Mouse (Mus musculus): ENCODE results near the gene Spred1. TPM values are rescaled to one million over a fixed set of nuclear protein-coding genes. Genes with fewer than 3 reads are reported as not detected.

Gene Spred1
- polyA plus RNA-seq, 1 experiment, result 1.8 TPM

GRCm38 (mm10) chr2:117172981-117173380 lies 51.8 kb downstream of the Spred1 start:
- no peak for DNase-seq (ENCODE audit: low read depth, low spot score)
- 76% methylated on average over 4 of the region's 4 CpGs for WGBS

- DNase-seq (ENCODE audit: low read depth, low spot score), result no peak
- 83% methylated on average over 4 of the region's 4 CpGs for WGBS
These were observed 54.9 kb downstream of the Spred1 start for GRCm38 (mm10) chr2:117176066-117176465.

- no peak for DNase-seq (ENCODE audit: low read depth, low spot score)
- 67% methylated on average over 4 of the region's 4 CpGs for WGBS
These were observed 55.8 kb downstream of the Spred1 start for GRCm38 (mm10) chr2:117176937-117177336.

GRCm38 (mm10) chr2:117180250-117180885 lies 59.2 kb downstream of the Spred1 start:
- 39% methylated on average over 7 of the region's 7 CpGs for WGBS
- DNase-seq (ENCODE audit: low read depth, low spot score), result peak; percentile 40

DNA sequence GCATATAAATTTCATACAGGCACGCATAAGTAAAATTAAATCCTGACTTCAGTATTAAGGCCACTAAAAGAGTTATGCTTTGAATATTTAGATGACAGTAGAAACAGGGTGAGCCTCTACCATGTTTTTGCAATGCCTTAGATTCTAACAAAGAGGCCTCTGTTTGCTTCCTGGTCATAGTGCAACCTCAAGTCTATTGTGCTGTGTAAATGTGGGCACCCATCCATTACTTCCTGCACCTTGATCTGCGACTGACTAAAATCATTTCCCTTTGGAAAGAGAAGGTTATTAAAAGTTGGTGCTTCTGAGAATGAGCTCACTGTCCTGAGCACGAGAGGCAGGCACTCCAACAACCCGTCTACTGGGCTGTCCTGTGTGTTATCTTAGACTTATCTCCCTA lies 64.4 kb downstream of the Spred1 start:
- 28% methylated on average over 4 of the region's 4 CpGs for WGBS
- DNase-seq (ENCODE audit: low read depth, low spot score), result peak; percentile 54

GRCm38 (mm10) chr2:117190915-117191314 lies 69.7 kb downstream of the Spred1 start:
- DNase-seq (ENCODE audit: low read depth, low spot score), result no peak

DNA sequence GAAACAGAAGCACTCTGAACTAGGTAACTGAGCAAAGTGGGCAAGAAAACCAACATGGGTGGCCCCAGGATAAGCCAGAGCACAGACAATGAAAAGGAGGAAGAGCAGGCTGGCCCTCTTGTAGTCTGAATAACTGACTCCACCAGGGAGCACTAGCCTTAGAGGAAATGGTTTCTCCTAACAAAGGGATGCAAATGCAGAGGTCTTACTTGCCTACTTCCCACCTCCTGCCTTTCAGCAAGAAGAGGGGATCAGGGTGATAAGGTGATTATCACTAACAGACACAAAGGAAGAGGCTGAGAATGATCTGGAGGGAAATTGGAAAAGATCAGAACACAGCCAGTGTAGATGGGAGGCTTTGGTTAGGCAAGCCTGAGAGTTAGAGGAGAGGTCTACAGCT lies 73.1 kb downstream of the Spred1 start:
- DNase-seq (ENCODE audit: low read depth, low spot score), result no peak

- no peak for DNase-seq (ENCODE audit: low read depth, low spot score)
- 42% methylated on average over 2 of the region's 2 CpGs for WGBS
These were observed 74.0 kb downstream of the Spred1 start for GRCm38 (mm10) chr2:117195151-117195550.

DNA sequence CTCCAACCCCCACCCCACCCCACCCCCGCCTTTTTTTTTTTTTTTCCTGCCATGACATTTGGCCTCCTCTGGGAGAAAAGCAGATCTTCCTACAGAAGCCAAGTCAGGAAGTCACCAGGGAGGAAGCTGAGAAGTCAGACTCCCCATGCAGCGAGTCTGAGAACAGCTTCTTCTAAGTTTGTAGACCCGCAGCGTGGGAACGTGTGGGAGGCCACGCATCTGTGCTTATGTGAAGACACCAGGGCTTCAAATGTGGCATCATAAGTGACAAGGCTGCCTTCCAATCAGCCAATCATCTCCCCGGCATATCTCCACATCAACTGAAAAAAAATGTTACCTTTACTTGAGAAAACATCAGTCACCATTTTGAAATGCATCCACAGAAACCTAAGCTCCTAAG lies 74.4 kb downstream of the Spred1 start:
- 63% methylated on average over 7 of the region's 7 CpGs for WGBS
- DNase-seq (ENCODE audit: low read depth, low spot score), result no peak

DNA sequence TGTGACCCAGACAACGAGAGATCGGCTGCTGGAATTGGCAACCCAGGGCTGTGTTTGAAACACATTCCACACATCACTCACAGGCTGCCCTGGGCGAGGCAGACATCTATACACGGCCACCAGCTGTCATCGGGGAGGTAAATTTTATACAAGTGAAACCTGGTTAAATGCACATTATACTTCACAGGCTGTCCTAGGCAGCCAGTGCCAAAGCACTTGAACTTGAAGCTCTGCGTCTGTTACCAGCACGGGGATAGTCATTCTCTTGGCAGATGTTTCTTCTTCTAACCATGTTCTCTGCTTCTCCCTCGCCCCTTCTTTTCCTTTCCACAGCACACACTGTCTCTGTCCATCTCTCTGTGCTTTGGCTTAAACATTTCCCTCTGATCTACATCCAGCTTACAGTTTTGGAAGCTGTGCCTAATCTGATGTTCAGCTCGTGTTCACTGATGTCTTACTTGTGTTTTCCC lies 79.7 kb downstream of the Spred1 start:
- WGBS, result 38% methylated on average over 9 of the region's 9 CpGs
- DNase-seq (ENCODE audit: low read depth, low spot score), result no peak

- no peak for DNase-seq (ENCODE audit: low read depth, low spot score)
- 55% methylated on average over 5 of the region's 5 CpGs for WGBS
These were observed 82.2 kb downstream of the Spred1 start for GRCm38 (mm10) chr2:117203350-117203749.

DNA sequence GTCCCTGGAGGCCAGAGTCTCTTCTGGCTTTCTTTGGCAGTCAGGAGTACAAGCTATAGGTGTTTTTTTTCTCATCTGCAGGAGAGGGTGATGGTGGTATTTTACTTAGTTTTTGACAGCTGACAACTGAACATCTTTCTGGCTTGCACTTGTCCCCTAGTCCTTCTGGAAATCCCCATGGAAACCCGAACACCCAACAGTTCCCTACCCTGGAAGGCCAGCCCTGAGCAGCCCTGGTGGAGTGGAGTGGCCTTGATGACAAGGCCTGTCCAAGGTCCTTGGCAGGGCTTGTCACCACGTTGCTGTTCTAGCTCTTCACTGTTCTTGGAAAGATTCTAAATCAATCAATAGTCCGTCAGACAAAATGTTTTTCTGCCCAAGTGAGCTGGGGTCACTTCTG lies 83.4 kb downstream of the Spred1 start:
- no peak for DNase-seq (ENCODE audit: low read depth, low spot score)

DNA sequence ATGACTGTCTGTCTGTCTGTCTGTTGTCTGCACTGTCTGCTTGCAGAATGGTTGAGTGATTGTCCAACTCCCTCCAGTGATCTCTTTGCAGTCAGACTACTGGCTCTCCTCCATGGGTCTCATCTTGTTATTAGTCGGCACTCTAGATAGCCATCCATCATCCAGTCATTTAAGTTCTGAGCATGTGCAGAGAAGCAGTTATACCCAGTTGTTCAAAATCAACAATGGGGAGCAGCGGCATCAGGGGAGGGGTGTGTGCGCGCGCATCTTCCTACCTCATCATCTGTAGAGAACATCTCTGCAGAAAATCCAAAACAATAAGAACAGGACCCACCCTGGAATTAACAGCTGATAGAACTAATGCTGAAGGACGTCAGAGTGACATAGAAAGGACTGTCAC lies 83.9 kb downstream of the Spred1 start:
- 89% methylated on average over 6 of the region's 6 CpGs for WGBS
- no peak for DNase-seq (ENCODE audit: low read depth, low spot score)

More for the DNA sequence above, 83.4 kb downstream of the Spred1 start:
- WGBS, result 60% methylated on average over 3 of the region's 3 CpGs

DNA sequence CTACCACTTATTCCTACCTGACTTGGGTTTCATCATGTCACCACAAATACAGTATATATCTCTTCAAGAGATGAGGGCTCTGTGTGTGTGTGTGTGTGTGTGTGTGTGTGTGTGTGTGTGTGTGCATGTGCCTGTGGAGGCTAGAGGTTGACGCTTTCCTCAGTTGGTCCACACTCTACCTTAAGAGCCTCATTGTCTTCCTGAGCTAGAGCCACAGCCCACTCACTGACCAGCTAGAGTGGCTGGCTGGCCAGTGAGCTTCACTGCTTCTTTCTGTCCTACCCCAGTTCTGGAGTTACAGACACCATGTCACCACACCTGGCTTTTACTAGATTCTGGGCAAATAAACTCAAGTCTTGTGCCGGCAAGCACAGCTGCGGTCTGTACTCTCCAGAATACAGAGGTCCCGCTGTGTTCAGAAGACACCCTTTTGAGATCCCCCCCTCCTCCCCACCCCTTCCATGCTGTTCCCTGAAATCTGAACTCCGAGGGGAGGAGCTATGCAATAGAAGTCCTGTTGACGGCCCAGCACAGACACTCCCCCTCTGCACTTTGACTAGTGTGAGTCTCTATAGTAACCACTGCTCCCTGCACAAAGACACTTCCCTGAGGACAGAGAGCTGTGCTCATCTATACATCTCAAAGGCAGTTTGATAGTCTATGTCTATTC lies 89.4 kb downstream of the Spred1 start:
- DNase-seq (ENCODE audit: low read depth, low spot score), result no peak
- 4% methylated on average over 6 of the region's 6 CpGs for WGBS

DNA sequence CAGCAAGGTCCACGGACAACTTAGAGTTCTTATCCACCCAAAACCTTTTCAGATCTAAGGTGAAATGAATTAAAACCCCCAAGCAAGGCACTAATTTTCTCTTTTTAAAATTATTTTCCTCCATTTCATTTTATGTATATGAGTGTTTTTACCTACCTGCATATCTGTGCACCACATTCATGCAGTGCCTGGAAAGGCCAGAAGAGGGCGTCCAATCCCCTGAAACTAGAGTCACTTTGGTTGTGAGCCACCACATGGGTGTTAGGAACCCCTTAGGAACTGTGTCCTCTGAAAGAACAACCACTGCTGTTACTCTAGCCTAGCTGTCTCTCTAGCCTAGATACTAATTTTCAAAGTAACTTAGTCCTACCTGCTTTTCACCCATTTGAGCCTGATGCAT lies 95.0 kb downstream of the Spred1 start:
- no peak for DNase-seq (ENCODE audit: low read depth, low spot score)
- 62% methylated on average over 2 of the region's 2 CpGs for WGBS

DNA sequence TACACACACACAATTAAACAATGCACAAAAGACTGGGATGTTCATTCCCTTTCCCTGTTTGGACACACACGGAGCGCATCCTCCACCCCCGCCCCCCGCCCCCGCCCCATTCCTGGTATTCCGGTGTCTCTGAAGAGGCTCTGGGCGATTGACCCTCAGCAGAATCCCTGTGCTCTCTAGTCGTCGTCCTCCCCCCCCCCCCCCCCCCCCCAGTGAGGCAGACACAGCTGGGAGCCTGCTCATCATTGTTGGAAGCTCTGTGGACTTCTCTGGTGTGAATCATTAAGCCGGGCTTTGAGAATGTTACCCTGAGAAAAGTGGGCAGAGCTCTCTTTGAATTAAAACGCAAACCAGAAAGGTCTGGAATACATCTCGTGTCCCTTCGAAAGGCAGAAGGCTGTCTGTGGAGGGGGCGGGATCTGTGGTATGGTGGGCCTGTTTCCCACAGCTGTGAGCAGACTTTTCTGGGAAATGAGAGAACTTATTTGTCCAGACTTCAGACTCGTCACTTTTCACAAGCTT lies 96.6 kb downstream of the Spred1 start:
- WGBS, result 19% methylated on average over 15 of the region's 15 CpGs
- DNase-seq (ENCODE audit: low read depth, low spot score), result no peak

DNA sequence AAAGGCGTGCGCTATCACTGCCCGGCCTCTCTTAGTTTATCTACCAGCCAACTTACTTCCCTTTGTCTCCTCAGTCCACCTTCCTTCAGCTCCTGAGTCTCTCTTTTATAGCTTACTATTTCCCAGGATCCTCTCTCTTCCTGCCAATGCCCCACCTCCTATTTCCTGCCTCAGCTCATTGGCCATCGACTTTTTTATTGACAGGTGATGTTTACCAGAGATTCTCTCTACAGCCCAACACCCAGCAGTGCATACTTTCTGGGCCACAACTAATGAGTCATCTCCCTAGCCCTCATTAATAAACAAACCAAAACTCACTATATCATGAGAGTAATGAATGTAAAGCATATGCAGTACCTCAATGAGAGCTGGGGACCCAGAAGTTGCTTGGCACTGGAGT lies 98.4 kb downstream of the Spred1 start:
- no peak for DNase-seq (ENCODE audit: low read depth, low spot score)
- WGBS, result 80% methylated on average over 4 of the region's 4 CpGs

DNA sequence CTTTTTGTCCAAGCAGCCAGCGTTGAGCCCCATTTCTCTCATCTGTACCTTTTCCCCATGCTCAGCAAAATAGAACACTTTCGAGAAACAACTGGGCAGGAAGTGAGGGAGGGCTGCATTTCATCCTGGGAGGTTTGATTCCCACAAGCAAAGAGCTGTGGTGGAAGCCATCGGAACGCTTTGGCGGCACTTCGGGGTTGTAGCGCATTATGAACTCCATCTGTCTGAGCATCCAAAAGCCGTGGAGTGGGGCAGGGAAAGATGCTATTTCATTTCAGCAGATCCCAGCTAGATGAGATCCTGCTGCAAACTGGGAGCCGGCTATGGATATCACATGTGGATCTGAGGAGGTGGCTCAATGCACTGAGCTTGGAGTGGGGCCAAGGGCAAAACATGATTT lies 101.5 kb downstream of the Spred1 start:
- DNase-seq (ENCODE audit: low read depth, low spot score), result no peak
- WGBS, result 60% methylated on average over 9 of the region's 9 CpGs

DNA sequence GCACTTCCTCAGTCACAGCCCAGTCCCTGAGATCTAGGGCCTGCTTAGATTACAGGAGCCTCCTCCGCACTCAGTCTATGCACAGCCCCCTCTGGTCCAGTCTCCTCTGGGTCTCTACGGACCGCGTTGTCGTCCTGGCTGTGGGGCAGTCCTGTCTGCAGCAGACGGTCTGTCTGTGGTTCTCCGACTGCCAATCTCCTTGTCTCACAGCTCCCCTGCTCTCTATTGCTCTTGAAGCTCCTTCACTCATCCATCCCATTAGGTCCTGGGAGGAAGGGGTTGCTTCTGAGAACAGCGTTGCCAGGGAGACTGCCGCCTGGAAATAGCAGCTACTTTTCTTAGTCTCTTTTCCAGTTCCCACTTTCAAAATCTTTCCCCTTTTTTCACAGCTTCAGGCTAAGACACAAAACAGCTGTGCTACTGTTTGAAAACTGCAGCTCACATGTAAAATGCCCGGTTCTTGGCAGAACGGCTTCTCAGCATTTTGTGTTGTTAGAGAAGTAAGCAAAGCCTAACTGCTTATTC lies 107.5 kb downstream of the Spred1 start:
- WGBS, result 65% methylated on average over 11 of the region's 11 CpGs
- no peak for DNase-seq (ENCODE audit: low read depth, low spot score)

DNA sequence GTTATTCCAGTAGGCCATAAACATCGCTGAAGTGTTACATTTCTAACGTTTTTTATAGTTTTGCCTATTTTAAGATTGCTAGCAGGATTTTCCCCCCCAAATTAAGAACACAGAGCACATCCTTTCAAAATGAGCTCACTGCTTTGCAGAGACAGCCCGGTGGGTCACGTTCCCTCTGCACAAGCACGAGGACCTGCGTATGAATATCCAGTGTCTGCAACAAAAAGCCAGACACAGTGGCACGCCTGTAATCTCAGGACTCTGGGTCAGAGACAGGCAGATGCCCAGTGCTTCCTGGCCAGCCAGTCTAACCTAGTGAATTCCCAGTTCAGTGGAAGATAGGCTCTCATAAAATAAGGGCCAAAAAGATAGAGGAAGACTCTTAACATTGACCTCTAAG lies 109.1 kb downstream of the Spred1 start:
- 85% methylated on average over 7 of the region's 7 CpGs for WGBS
- no peak for DNase-seq (ENCODE audit: low read depth, low spot score)

GRCm38 (mm10) chr2:117231257-117231656 lies 110.1 kb downstream of the Spred1 start:
- DNase-seq (ENCODE audit: low read depth, low spot score), result peak; percentile 33
- WGBS, result 6% methylated on average over 13 of the region's 13 CpGs

Data from large intestine, adult 2 months (tissue).